Mouse (Mus musculus) cortical plate, adult 2 months (tissue): ENCODE results near the gene Aga.

ENCODE experiments used
- CTCF ChIP-seq: fragments of 200-500 bp; IDR thresholded peaks from 2 replicates; pipeline ENCODE4 v1.5.1; 2011; ENCODE audit warnings: mild to moderate bottlenecking, control low read depth, low read length; ENCODE audit not compliant: insufficient read depth; ENCODE audit errors: extremely low read depth
- POLR2A ChIP-seq: fragments of 200-500 bp; IDR thresholded peaks from 2 replicates; pipeline ENCODE4 v1.6.1; 2011; ENCODE audit warnings: mild to moderate bottlenecking, low read length, control low read depth; ENCODE audit not compliant: insufficient read depth; ENCODE audit errors: extremely low read depth

DNA sequence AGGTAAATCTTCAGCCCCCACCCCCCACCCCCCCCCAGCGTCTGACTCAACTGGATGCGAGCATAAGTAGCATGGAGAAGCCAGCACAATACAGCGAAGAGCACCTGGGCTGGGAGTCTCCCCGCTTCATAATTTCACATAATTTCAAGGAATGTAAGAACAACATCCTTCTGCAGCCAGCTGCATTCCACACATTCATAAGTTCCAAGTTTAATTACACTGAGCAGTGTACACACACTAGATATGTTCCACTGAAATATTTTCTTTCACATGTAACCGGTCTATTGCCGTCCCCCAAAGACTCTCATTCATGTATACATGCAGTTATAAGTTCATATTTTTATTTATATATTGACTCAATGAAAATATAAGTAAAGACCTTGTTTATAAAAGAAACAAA lies 54.7 kb downstream of the Aga start:
- TF ChIP-seq CTCF (no peak), POLR2A (no peak)
